Mouse (Mus musculus): ENCODE results near the gene Castor2.
A peak's percentile ranks its signal among the peaks of the same experiment; 100 is the strongest.

Castor2 gene

GRCm38 (mm10) chr5:134155916-134156466 is 56.5 kb downstream of the Castor2 start:
- DNase-seq (ENCODE audit: low spot score), result no peak

DNA sequence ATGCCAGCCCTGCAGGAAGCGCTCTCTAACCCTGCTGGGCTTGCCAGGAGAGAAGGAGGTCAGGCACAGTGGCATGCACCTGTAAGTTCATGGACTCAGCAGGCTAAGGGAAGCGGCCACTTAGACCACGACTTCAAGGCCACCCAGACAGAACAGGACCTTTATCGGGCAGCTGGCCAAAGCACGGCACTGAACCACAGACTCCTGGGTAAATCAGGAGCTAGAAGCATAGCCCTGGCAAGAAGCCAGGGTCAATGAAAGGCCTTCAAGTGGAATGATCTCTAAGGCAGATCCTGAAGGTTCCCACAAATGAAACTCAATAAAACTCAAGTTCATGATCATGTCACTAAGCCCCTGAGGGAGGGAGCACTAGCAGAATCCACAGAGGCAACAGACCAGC is 65.2 kb downstream of the Castor2 start:
- DNase-seq (ENCODE audit: low spot score), result no peak

- DNase-seq (ENCODE audit: low spot score), result no peak
Measured at GRCm38 (mm10) chr5:134166642-134167041, 67.1 kb downstream of the Castor2 start.

DNA sequence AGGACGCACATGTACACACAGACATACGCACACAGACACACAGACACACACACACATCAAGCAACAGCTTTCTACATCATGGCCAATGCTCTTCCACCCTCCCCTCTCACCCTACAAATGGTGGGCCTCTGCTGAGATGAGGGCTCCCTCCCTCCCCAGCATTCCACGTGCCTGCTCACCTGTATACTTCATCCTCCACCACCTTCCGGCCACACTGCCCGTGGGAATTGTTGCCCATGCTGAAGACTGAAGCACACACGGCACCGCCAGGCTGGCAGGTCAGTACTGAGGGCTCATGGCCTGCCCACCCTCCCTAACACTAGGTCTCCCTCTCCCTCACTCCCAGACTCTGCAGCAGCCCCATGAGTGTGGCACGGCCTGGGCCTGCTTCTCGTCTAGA is 68.5 kb downstream of the Castor2 start:
- no peak for DNase-seq (ENCODE audit: low spot score)

DNA sequence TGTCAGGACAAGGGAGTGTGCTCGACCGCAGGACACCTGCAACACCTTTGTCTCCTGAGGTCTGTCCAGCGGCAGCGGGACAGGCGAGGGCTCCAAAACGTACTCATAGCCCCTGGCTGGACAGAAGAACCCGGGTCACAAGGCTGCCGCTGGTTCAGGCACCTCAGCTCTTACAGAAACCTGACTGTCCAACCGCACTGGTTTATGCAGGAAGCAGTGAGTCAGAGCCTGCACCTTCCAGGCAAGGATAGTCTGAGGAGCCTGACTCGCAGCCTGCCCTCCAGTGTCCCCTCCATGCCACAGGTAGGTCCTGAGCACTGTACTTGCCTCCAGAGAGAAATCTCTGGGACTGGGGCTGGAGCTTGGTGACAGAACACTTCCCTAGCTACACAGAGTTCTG is 69.7 kb downstream of the Castor2 start:
- no peak for DNase-seq (ENCODE audit: low spot score)

GRCm38 (mm10) chr5:134170167-134170566 is 70.7 kb downstream of the Castor2 start:
- no peak for DNase-seq (ENCODE audit: low spot score)

GRCm38 (mm10) chr5:134173206-134173605 is 73.7 kb downstream of the Castor2 start:
- DNase-seq (ENCODE audit: low spot score), result peak; percentile 76

DNA sequence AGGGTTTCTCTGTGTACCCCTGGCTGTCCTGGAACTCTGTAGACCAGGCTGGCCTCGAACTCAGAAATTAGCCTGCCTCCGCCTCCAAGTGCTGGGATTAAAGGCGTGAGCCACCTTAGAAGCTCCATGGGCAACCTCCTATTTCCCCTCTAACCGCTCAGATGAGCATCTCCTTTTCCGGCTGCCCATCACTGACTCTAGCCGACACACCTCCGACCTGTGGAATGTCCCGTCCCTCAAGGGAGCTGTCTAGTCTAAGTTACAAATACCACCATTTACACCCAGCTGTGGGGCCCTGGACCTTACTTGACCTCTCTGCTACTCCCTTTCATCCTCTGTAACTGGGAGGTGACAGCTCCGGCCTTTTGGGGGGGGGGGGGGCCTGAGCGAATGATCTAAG is 76.2 kb downstream of the Castor2 start:
- peak; percentile 65 for DNase-seq (ENCODE audit: low spot score)

- peak; percentile 96 for DNase-seq (ENCODE audit: low spot score)
Measured at GRCm38 (mm10) chr5:134176169-134176881, 76.8 kb downstream of the Castor2 start, which contains the start of gene Rcc1l. Rcc1l (minus strand) TSS chr5:134176774.

DNA sequence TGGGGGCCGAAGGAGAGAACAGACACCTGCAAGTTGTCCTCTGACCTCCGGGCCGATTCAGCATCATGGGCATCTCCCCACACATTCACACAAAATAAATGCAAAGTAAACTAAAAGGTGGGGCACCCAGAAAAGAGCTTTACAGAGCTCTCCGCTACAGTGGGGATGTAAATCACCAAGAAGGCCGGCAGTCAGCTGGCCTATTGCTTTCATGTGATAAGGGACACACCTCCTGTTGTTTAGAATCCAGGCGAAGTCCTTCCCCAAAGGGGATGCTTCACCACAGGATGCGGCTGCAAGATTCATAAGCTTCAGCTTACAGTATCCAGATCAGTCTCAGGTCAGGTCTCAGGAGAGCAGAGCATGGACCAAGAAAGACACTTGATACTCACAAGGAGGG is 79.0 kb downstream of the Castor2 start:
- no peak for DNase-seq (ENCODE audit: low spot score)

GRCm38 (mm10) chr5:134179871-134180270 is 80.4 kb downstream of the Castor2 start:
- DNase-seq (ENCODE audit: low spot score), result peak; percentile 95

GRCm38 (mm10) chr5:134182172-134182571 is 82.7 kb downstream of the Castor2 start:
- no peak for DNase-seq (ENCODE audit: low spot score)

- no peak for DNase-seq (ENCODE audit: low spot score)
Measured at GRCm38 (mm10) chr5:134182735-134183134, 83.2 kb downstream of the Castor2 start.

GRCm38 (mm10) chr5:134183162-134183561 is 83.7 kb downstream of the Castor2 start:
- no peak for DNase-seq (ENCODE audit: low spot score)

- DNase-seq (ENCODE audit: low spot score), result peak; percentile 99
Measured at GRCm38 (mm10) chr5:134183880-134184808, 84.6 kb downstream of the Castor2 start, which contains the start of gene Gtf2ird2. Gtf2ird2 (plus strand) TSS chr5:134184019.

DNA sequence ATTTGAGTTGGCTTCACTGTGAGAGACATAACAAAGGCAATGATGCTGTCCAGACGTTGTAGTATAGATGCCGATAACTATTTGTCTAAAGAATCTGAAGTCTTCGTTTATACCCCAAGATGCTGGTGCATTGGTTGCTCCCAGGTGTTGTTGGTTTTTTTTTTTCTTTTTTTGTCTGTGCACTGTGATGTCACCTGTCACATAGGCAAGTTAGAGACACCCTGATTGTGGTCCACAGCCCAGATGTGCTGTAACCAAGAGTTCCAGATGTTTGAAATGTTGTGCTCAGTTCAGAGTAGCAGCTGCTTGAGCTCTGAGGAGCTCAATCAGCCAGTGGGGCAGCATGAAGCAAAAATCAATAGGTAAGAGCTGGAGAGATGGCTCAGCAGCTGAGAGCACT is 86.5 kb downstream of the Castor2 start:
- DNase-seq (ENCODE audit: low spot score), result no peak

GRCm38 (mm10) chr5:134186961-134187731 is 87.6 kb downstream of the Castor2 start:
- DNase-seq (ENCODE audit: low spot score), result peak; percentile 71

- DNase-seq (ENCODE audit: low spot score), result no peak
Measured at GRCm38 (mm10) chr5:134188571-134188970, 89.1 kb downstream of the Castor2 start.

- no peak for DNase-seq (ENCODE audit: low spot score)
Measured at GRCm38 (mm10) chr5:134193664-134194063, 94.2 kb downstream of the Castor2 start.
